8 mouse cellular contexts compared by ENCODE assay signal in the genomic region with DNA sequence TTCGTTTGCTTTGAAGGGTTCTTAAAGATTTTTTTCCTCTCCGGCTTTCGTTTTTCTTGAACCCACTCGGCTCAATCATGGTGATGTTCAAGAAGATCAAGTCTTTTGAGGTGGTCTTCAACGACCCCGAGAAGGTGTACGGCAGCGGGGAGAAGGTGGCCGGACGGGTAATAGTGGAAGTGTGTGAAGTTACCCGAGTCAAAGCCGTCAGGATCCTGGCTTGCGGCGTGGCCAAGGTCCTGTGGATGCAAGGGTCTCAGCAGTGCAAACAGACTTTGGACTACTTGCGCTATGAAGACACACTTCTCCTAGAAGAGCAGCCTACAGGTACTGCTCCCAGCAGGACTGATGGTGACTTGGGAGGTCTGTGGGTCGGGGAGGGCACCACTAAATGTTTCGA. TPM values are rescaled to one million over a fixed set of nuclear protein-coding genes. Genes with fewer than 3 reads are reported as not detected.
DNase-seq lines count a peak whose midpoint lies in the region; ATAC-seq lines count a peak whose summit lies in the region.

No protein-coding gene starts in this region.

- under 1% methylated on average over 17 of the region's 17 CpGs for WGBS in intestine, embryonic 16.5 days

- no peaks in the 10 kb centered on the region for H3K27me3 ChIP-seq in intestine, embryonic 16.5 days (replicated peaks; ENCODE audit: control insufficient read depth, insufficient read depth, low read length)

- H3K4me2 ChIP-seq in intestine, embryonic 16.5 days (ENCODE audit: low read depth, low read length): peak overlapping the region; percentile 80

- peaks cover 41% of the 10 kb centered on the region for H3K4me1 ChIP-seq in intestine, embryonic 16.5 days (ENCODE audit: control insufficient read depth, insufficient read depth, low read length)

- H3K27ac ChIP-seq in intestine, embryonic 16.5 days (ENCODE audit: low read length): peak overlapping the region; percentile 98

- H3K9me3 ChIP-seq in intestine, embryonic 16.5 days (ENCODE audit: control insufficient read depth, low read length): no peaks in the 10 kb centered on the region

- H3K9ac ChIP-seq in intestine, embryonic 16.5 days (ENCODE audit: low read depth, low read length): peak overlapping the region; percentile 94

- H3K4me3 ChIP-seq in intestine, embryonic 16.5 days (ENCODE audit: low read length): peak overlapping the region; percentile 89

- H3K36me3 ChIP-seq in intestine, embryonic 16.5 days (ENCODE audit: control insufficient read depth, insufficient read depth, low read length): peaks cover 13% of the 10 kb centered on the region

- ATAC-seq in erythroblast, adult 5-6 weeks (replicated peaks; ENCODE audit: low FRiP score, poor library complexity, severe bottlenecking): peak; percentile 33
- peak; percentile 19 for ATAC-seq in intestine, embryonic 16.5 days

- DNase-seq in spleen, adult 12 weeks (ENCODE audit: low spot score): peak; percentile 40
- DNase-seq in spleen, postnatal 36 days (ENCODE audit: low spot score in 2 of 2): no peak
- peak; percentile 70 for DNase-seq in lung, postnatal 36 days
- peak; percentile 69 for DNase-seq in yolk sac, embryonic 10.5 days (ENCODE audit: low spot score)
- no peak for DNase-seq in adrenal gland, postnatal 25 days
- no peak for DNase-seq in right cerebral cortex, postnatal 14 days

RNA-seq across cellular contexts. Expression of a gene that starts 0.4 kb away (rescaled TPM):
- 125 and 174 TPM in 2 replicates for total RNA-seq in erythroblast, adult 5-6 weeks (2015; ENCODE audit: low replicate concordance)
- total RNA-seq in erythroblast, adult 5-6 weeks (2017; ENCODE audit: low replicate concordance): 113 and 122 TPM in 2 replicates
- 146 and 152 TPM in 2 replicates for polyA plus RNA-seq in intestine, embryonic 16.5 days (2015; fragmentation: Nextera tagmentation; extraction: Ambion mirVana)
- total RNA-seq in adrenal gland, postnatal 25 days (2021): 421 and 586 TPM in 2 replicates

RNA-seq across cellular contexts. Expression of a gene that starts 18.6 kb away (rescaled TPM):
- total RNA-seq in erythroblast, adult 5-6 weeks (2015; ENCODE audit: low replicate concordance): not detected in 2 replicates
- total RNA-seq in erythroblast, adult 5-6 weeks (2017; ENCODE audit: low replicate concordance): not detected in 2 replicates
- 0.45 and 0.97 TPM in 2 replicates for polyA plus RNA-seq in intestine, embryonic 16.5 days (2015; fragmentation: Nextera tagmentation; extraction: Ambion mirVana)
- not detected in 2 replicates for total RNA-seq in adrenal gland, postnatal 25 days (2021)

RNA-seq across cellular contexts. Expression of a gene that starts 33.2 kb away (rescaled TPM):
- not detected in 2 replicates for total RNA-seq in erythroblast, adult 5-6 weeks (2015; ENCODE audit: low replicate concordance)
- total RNA-seq in erythroblast, adult 5-6 weeks (2017; ENCODE audit: low replicate concordance): 0.17 TPM in 1 of 2 replicates, not detected in the other
- 0.15 and 0.37 TPM in 2 replicates for polyA plus RNA-seq in intestine, embryonic 16.5 days (2015; fragmentation: Nextera tagmentation; extraction: Ambion mirVana)
- not detected in 2 replicates for total RNA-seq in adrenal gland, postnatal 25 days (2021)

RNA-seq across cellular contexts. Expression of a gene that starts 35.8 kb away (rescaled TPM):
- total RNA-seq in erythroblast, adult 5-6 weeks (2015; ENCODE audit: low replicate concordance): 7.3 and 17.7 TPM in 2 replicates
- 3.9 and 16.5 TPM in 2 replicates for total RNA-seq in erythroblast, adult 5-6 weeks (2017; ENCODE audit: low replicate concordance)
- 23.1 and 24.4 TPM in 2 replicates for polyA plus RNA-seq in intestine, embryonic 16.5 days (2015; fragmentation: Nextera tagmentation; extraction: Ambion mirVana)
- total RNA-seq in adrenal gland, postnatal 25 days (2021): 37.7 and 44.9 TPM in 2 replicates

RNA-seq across cellular contexts. Expression of a gene that starts 38.3 kb away (rescaled TPM):
- not detected in 2 replicates for total RNA-seq in erythroblast, adult 5-6 weeks (2015; ENCODE audit: low replicate concordance)
- total RNA-seq in erythroblast, adult 5-6 weeks (2017; ENCODE audit: low replicate concordance): not detected in 2 replicates
- polyA plus RNA-seq in intestine, embryonic 16.5 days (2015; fragmentation: Nextera tagmentation; extraction: Ambion mirVana): 2.0 and 2.1 TPM in 2 replicates
- total RNA-seq in adrenal gland, postnatal 25 days (2021): 0.71 and 0.97 TPM in 2 replicates

Comparison
In these comparisons a context has a peak if more than half of its experiments do, and no peak if none do; other contexts are left out.
1. DNase-seq: peak in spleen, adult 12 weeks (single experiment), lung, postnatal 36 days (single experiment) and yolk sac, embryonic 10.5 days (single experiment); none in spleen, postnatal 36 days (0 of 2), adrenal gland, postnatal 25 days (single experiment) and right cerebral cortex, postnatal 14 days (single experiment).